Mouse (Mus musculus) ES-Bruce4 (cell line): ENCODE results near the gene Kcnk12. TPM values are rescaled to one million over a fixed set of nuclear protein-coding genes. Genes with fewer than 3 reads are reported as not detected.

Experiments used
- H3K27ac ChIP-seq: 2 replicates; pipeline ENCODE4 v1.5.1; 2012; ENCODE audit warnings: low read length, inconsistent platforms; ENCODE audit not compliant: insufficient read depth
- H3K27me3 ChIP-seq: 2 replicates; pipeline ENCODE4 v1.6.1; 2012; ENCODE audit warnings: mild to moderate bottlenecking, low read length, inconsistent platforms; ENCODE audit not compliant: control insufficient read depth, poor library complexity, insufficient read depth, severe bottlenecking
- H3K36me3 ChIP-seq: 2 replicates; pipeline ENCODE4 v1.6.1; 2012; ENCODE audit warnings: inconsistent platforms, mild to moderate bottlenecking, low read length, moderate library complexity; ENCODE audit not compliant: control insufficient read depth, poor library complexity, insufficient read depth, severe bottlenecking
- H3K4me1 ChIP-seq: one replicate; pipeline ENCODE4 v1.8.1; 2011; ENCODE audit warnings: low read length; ENCODE audit not compliant: control insufficient read depth, insufficient read depth
- H3K4me3 ChIP-seq: 2 replicates; pipeline ENCODE4 v1.5.1; 2011; ENCODE audit warnings: low read depth, mild to moderate bottlenecking, low read length
- H3K9ac ChIP-seq: 2 replicates; pipeline ENCODE4 v1.6.1; 2012; ENCODE audit warnings: low read depth, mild to moderate bottlenecking, inconsistent platforms; ENCODE audit not compliant: poor library complexity, severe bottlenecking
- H3K9me3 ChIP-seq: replicated peaks from 2 replicates; pipeline ENCODE4 v1.6.1; 2012; ENCODE audit warnings: mild to moderate bottlenecking, low read length, inconsistent platforms; ENCODE audit not compliant: control insufficient read depth, poor library complexity, insufficient read depth, severe bottlenecking
- CTCF ChIP-seq: IDR thresholded peaks from one replicate; pipeline ENCODE4 v1.8.1; 2011; ENCODE audit warnings: low read depth, low read length
- EP300 ChIP-seq: IDR thresholded peaks from 2 replicates; pipeline ENCODE4 v1.6.1; 2011; ENCODE audit warnings: low read depth, low read length; ENCODE audit not compliant: insufficient read depth
- POLR2A ChIP-seq: IDR thresholded peaks from one replicate; pipeline ENCODE4 v1.8.1; 2011; ENCODE audit warnings: low read length; ENCODE audit not compliant: insufficient read depth
- polyA plus RNA-seq: library from polyadenylated mRNA; stranded (reverse); fragments of >200 nt; gene quantifications from 2 replicates; pipeline ENCODE4 v1.2.4, GENCODE M21; 2011; ENCODE audit warnings: low read depth; ENCODE audit not compliant: missing spikeins, insufficient read depth, insufficient read length

The Kcnk12 gene
- polyA plus RNA-seq, 1 experiment: not detected

DNA sequence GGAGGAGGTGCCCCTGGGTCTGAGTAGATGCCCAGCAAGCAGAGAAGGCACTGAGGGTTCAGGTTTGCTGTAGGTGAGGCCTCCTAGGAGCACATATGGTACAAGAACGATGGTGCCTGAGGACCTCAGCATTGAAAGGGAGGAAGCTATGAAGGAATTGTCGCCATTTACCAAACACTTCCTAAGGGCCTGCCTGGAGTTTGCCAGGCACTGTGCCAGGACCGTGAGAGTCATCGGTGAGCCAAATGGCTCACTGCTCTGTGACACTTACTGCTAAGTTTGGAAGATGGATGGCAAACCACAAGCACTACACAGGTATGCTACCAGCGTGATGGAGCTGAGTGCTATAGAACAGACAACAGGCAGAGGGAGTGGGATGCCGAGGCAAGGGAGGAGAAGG, 30.9 kb downstream of the Kcnk12 start:
- Histone ChIP-seq H3K36me3 (no peaks in the 10 kb centered on the region), H3K4me3 (no peak overlapping the region), H3K9ac (no peak overlapping the region), H3K27ac (no peak overlapping the region), H3K4me1 (no peaks in the 10 kb centered on the region), H3K9me3 (no peaks in the 10 kb centered on the region), H3K27me3 (no peaks in the 10 kb centered on the region)
- TF ChIP-seq EP300 (no peak), POLR2A (no peak)

DNA sequence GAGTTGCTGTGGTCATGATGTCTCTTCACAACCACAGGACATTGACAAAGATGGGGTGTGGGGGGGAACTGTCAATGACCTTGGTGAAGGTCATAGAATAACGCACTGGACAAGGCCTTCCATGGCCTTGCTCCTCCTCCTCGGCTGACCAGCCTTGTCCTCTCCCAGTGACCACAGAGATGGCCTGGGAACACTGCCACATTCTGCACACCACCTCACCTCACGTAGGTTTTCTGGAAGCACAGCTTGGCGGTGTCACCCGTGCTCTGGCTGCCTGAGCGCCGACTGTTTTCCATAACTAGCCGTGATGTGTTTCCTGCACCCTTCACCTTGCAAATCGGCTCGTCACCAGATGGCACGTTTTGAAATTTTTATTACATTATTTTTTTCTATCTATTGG, 32.8 kb downstream of the Kcnk12 start:
- Histone ChIP-seq H3K4me3 (no peak overlapping the region), H3K4me1 (no peaks in the 10 kb centered on the region), H3K27ac (no peak overlapping the region), H3K36me3 (no peaks in the 10 kb centered on the region), H3K9ac (no peak overlapping the region), H3K27me3 (no peaks in the 10 kb centered on the region), H3K9me3 (no peaks in the 10 kb centered on the region)
- TF ChIP-seq EP300: no peak
- TF ChIP-seq POLR2A: no peak
- no peak for TF ChIP-seq CTCF

DNA sequence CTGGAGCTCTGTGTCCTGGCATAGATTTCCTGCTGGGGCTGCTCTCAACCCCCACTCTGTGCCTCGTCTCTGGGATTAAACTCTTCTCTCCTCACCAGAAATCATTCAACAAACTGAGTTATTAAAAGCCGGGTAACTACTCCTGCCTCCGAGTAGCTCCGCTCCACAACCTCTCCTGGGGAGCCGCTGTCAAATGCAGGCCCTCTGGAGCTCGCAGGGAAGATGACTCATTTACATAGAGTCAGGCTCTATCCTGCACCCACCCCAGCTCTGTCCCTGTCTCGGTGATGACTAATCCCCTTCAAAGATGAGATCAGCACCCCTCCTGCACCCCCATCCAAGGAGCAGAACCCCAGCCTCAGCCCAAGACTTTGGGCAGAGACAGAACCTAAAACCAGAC, 34.6 kb downstream of the Kcnk12 start:
- no peaks in the 10 kb centered on the region for H3K4me1 ChIP-seq
- H3K4me3 ChIP-seq: no peak overlapping the region
- TF ChIP-seq POLR2A: no peak
- H3K9ac ChIP-seq: no peak overlapping the region
- no peaks in the 10 kb centered on the region for H3K27me3 ChIP-seq
- no peaks in the 10 kb centered on the region for H3K36me3 ChIP-seq
- no peak overlapping the region for H3K27ac ChIP-seq
- no peaks in the 10 kb centered on the region for H3K9me3 ChIP-seq

DNA sequence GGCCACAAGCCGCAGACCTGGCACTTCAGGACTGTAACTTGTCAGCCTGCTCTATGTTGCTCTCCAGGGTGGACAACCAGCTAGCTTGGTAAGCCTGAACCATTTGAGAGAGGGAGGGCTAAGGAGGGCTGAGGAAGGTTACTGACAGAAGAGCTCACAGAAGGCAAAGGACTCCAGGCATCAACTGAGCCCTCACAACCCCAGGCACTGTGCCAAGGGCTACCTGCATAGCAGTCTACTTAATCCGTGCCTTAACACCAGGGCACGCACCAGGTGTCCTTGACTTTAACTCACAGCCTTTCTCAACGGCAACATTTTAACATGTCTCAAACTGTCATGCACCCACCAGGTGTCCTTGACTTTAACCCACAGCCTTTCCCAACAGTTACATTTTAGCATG, 37.5 kb downstream of the Kcnk12 start:
- Histone ChIP-seq H3K4me1 (no peaks in the 10 kb centered on the region), H3K9ac (no peak overlapping the region), H3K27ac (no peak overlapping the region), H3K9me3 (no peaks in the 10 kb centered on the region), H3K36me3 (no peaks in the 10 kb centered on the region), H3K4me3 (no peak overlapping the region), H3K27me3 (no peaks in the 10 kb centered on the region)
- TF ChIP-seq CTCF (no peak), POLR2A (no peak), EP300 (no peak)

DNA sequence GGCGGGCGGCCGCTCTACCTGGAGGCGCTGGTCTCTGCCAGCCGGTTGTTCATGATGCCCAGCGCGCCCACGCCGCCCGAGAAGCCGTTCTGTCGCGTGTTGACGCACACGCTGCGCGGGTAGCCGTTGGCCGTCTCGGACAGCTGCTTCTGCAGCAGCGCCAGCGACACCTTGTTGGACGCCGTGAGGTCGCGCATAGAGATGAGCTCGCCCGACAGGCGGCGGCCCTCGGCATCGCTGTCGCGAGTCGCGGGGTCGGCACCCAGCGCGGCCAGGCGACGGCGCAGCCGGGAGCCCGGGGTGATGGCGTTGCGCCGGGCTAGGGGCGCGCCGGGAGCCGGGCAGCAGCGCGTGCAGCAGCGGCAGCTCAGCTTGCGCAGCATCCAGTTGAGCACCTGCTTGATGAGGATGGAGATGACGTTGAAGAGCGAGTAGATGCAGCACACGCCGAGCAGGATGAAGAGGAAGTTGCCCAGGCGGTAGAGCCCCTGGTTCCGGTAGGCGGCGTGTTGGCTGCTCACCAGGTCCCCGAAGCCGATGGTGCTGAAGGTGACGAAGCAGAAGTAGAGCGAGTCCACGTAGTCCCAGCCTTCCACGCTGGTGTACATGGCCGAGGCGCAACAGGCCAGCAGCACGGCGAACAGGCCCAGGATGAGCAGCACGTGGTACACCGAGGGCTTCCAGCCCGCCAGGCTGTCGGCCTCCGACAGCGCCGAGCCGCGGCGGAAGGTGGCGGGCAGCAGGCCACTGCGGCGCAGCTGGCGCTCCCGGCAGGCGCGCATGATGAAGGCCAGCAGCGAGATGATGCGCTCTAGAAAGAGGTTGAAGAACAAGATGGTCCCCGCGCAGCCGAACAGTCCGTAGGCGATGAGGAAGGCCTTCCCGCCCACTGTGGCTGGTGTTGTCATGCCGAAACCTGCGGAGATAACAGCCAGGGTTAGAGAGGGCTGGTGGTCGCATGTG, 51.6 kb downstream of the Kcnk12 start:
- Histone ChIP-seq H3K27ac (no peak overlapping the region), H3K36me3 (no peaks in the 10 kb centered on the region), H3K4me3 (peak overlapping the region; percentile 40), H3K4me1 (no peaks in the 10 kb centered on the region), H3K9ac (peak overlapping the region; percentile 11), H3K9me3 (peaks cover 13% of the 10 kb centered on the region), H3K27me3 (no peaks in the 10 kb centered on the region)
- TF ChIP-seq CTCF (no peak), EP300 (no peak), POLR2A (no peak)

DNA sequence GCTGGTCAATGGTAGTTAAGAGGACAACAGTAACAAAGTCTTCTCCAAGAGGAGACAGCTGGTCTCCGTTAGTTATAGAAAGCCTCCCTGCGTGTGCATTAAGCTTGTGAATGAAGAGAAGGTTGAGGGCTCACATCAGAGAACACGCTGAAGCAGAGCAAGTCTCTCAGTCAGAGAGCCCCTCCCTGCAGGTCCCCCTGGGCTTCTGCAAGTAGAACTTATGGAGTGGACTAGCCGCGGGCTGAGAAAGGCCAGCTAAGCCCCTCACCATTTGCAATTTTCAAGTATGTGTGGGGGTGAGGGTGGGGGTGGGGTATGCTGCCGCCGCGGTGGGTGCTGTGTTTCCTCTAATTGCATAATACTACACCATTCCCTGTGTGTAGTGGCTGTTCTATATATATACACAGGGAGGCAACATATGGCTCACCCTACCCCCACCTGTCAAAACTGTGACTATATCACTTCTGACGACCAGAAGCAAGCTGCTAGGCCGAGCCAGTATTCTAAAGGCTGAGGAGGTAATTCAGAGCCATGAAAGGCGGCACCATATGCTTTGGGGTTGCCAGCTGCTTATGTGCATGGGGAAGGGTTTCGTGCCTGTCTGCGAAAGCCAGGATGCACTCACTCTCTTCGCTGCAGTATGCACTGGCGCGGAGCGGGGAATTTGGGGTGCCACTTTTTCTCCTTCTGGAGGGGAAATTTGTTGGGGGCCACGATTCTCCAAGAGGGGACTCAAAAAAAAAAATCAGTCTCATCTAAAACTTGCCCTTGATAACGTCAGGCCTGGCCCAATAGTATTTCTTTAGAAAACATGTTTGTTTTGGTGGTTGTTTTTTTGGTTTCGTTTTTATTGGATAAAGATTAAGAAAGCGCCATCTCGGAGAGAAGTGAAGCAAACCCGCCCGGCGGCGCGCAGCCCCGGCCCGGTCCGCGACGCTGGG, 52.5 kb downstream of the Kcnk12 start:
- no peaks in the 10 kb centered on the region for H3K4me1 ChIP-seq
- H3K9ac ChIP-seq: peak overlapping the region; percentile 11
- no peak overlapping the region for H3K27ac ChIP-seq
- no peaks in the 10 kb centered on the region for H3K27me3 ChIP-seq
- no peaks in the 10 kb centered on the region for H3K36me3 ChIP-seq
- TF ChIP-seq EP300: no peak
- no peak for TF ChIP-seq POLR2A
- TF ChIP-seq CTCF: no peak
- H3K4me3 ChIP-seq: peak overlapping the region; percentile 40
- peaks cover 13% of the 10 kb centered on the region for H3K9me3 ChIP-seq
